Mouse (Mus musculus) heart, embryonic 16.5 days (tissue): ENCODE data around the gene Cacfd1. TPM values are rescaled to one million over a fixed set of nuclear protein-coding genes. Genes with fewer than 3 reads are reported as not detected.

ENCODE experiments used
- ATAC-seq: fragments of 200-750 bp; cut with Nextera tagmentation; replicated peaks from 2 replicates; pipeline ENCODE4 v1.8.0; 2017; ENCODE audit warnings: moderate number of reproducible peaks; ENCODE audit not compliant: insufficient read depth, low FRiP score; ENCODE audit errors: extremely low read depth
- H3K27ac ChIP-seq: fragments of 300-500 bp; sonication (generic); 2 replicates; pipeline ENCODE4 v1.5.1; 2014; ENCODE audit warnings: mild to moderate bottlenecking, low read length, control low read depth, moderate library complexity
- H3K27me3 ChIP-seq: fragments of 300-500 bp; sonication (generic); 2 replicates; pipeline ENCODE4 v1.6.1; 2014; ENCODE audit warnings: low read length, mixed read lengths; ENCODE audit not compliant: control insufficient read depth, insufficient read depth
- H3K36me3 ChIP-seq: fragments of 300-500 bp; sonication (generic); 2 replicates; pipeline ENCODE4 v1.6.1; 2014; ENCODE audit not compliant: control insufficient read depth, insufficient read depth
- H3K4me1 ChIP-seq: fragments of 300-500 bp; sonication (generic); 2 replicates; pipeline ENCODE4 v1.6.1; 2014; ENCODE audit warnings: low read length, mixed read lengths; ENCODE audit not compliant: control insufficient read depth, insufficient read depth
- H3K4me2 ChIP-seq: fragments of 300-500 bp; sonication (generic); 2 replicates; pipeline ENCODE4 v1.6.1; 2014; ENCODE audit warnings: low read depth, mild to moderate bottlenecking, control low read depth, low read length
- H3K4me3 ChIP-seq: fragments of 300-500 bp; sonication (generic); 2 replicates; pipeline ENCODE4 v1.5.1; 2014; ENCODE audit warnings: mild to moderate bottlenecking, control low read depth, low read length
- H3K9ac ChIP-seq: fragments of 300-500 bp; sonication (generic); 2 replicates; pipeline ENCODE4 v1.6.1; 2014; ENCODE audit warnings: low read length, control low read depth
- H3K9me3 ChIP-seq: fragments of 300-500 bp; sonication (generic); replicated peaks from 2 replicates; pipeline ENCODE4 v1.6.1; 2016; ENCODE audit warnings: low read length; ENCODE audit not compliant: control insufficient read depth
- WGBS: fragments of 180-500 bp; shearing (Covaris S2); extraction: QIAGEN DNeasy Blood & Tissue Kit; methylation state at CpG from one replicate; pipeline ENCODE4 v1.1.7; 2014; 5-methylcytosine and 5-hydroxymethylcytosine counted together
- polyA plus RNA-seq: library from polyadenylated mRNA; unstranded; fragments of >200 nt; fragmentation: Nextera tagmentation; extraction: Ambion mirVana; gene quantifications from 2 replicates; pipeline ENCODE4 v1.2.1, GENCODE M21; 2015

Cacfd1 gene
- polyA plus RNA-seq, 1 experiment from 2014 or later, result 41.4 TPM

DNA sequence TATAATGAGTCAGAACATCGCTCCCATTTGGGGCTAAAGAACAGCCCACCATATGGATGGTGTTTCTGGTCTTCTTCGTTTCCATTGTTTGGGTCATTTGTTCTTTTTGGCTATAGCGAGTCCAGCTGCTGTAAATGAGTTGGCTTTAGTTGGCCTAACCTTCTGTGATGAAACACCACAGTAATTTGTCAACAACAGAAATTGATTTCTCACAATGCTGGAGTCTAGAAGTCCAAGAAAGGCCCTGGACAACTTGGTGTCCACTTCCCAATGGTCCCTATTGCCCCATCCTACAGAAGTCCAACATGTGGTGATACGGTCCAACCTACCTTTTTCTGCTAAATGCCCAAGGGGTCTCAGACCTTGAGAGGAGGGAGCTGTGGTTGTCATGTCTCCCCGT lies 25.1 kb upstream of the Cacfd1 start:
- Histone ChIP-seq H3K9me3 (no peaks in the 10 kb centered on the region), H3K27me3 (0 out of 2 replicates have a peak, but pooled peaks cover 2% of the 10 kb centered on the region), H3K36me3 (no peaks in the 10 kb centered on the region), H3K4me3 (no peak overlapping the region), H3K27ac (no peak overlapping the region), H3K4me1 (no peaks in the 10 kb centered on the region), H3K9ac (no peak overlapping the region), H3K4me2 (no peak overlapping the region)
- WGBS, result 79% methylated on average over 5 of the region's 5 CpGs
- ATAC-seq, result no peak

- no peak for ATAC-seq
- H3K4me1 ChIP-seq, result no peaks in the 10 kb centered on the region
- no peaks in the 10 kb centered on the region for H3K36me3 ChIP-seq
- no peaks in the 10 kb centered on the region for H3K9me3 ChIP-seq
- H3K9ac ChIP-seq, result no peak overlapping the region
- 66% methylated on average over 3 of the region's 3 CpGs for WGBS
- no peak overlapping the region for H3K4me2 ChIP-seq
- H3K27ac ChIP-seq, result no peak overlapping the region
- no peak overlapping the region for H3K4me3 ChIP-seq
- H3K27me3 ChIP-seq, result no peaks in the 10 kb centered on the region
Measured at GRCm38 (mm10) chr2:26993936-26994335, 15.8 kb upstream of the Cacfd1 start.

- 86% methylated on average over 1 of the region's 1 CpGs for WGBS
- Histone ChIP-seq H3K9me3 (no peaks in the 10 kb centered on the region), H3K4me2 (no peak overlapping the region)
Measured at GRCm38 (mm10) chr2:26997498-26997897, 12.2 kb upstream of the Cacfd1 start.

DNA sequence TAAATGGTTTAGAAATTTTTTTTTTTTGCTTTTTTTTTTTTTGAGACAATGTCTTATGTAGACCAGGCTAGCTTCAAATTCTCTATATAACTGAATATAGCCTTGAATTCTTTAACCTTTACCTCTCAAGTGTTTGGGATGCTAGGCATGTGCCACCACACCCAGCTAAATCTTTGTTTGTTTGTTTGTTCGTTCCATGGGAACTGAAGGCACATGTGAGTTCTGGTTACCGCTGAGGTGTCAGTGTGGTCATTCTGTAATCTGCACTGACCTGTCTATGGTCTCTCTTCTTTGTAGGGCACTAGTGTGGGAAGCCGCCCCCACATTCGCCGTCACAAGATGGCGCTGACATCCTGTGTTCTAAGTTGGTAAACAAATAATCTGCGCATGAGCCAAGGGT lies 11.7 kb upstream of the Cacfd1 start:
- ATAC-seq, result no peak
- H3K9ac ChIP-seq, result no peak overlapping the region
- no peak overlapping the region for H3K27ac ChIP-seq
- no peaks in the 10 kb centered on the region for H3K27me3 ChIP-seq
- H3K4me1 ChIP-seq, result no peaks in the 10 kb centered on the region
- WGBS, result 85% methylated on average over 6 of the region's 7 CpGs
- H3K4me2 ChIP-seq, result no peak overlapping the region
- no peaks in the 10 kb centered on the region for H3K36me3 ChIP-seq
- no peaks in the 10 kb centered on the region for H3K9me3 ChIP-seq
- no peak overlapping the region for H3K4me3 ChIP-seq

More at GRCm38 (mm10) chr2:26997498-26997897, 12.2 kb upstream of the Cacfd1 start:
- Histone ChIP-seq H3K4me1 (no peaks in the 10 kb centered on the region), H3K4me3 (no peak overlapping the region), H3K36me3 (no peaks in the 10 kb centered on the region), H3K27ac (no peak overlapping the region), H3K9ac (no peak overlapping the region), H3K27me3 (no peaks in the 10 kb centered on the region)
- no peak for ATAC-seq

GRCm38 (mm10) chr2:27006255-27006654 lies 3.5 kb upstream of the Cacfd1 start:
- Histone ChIP-seq H3K9ac (no peak overlapping the region), H3K4me2 (no peak overlapping the region), H3K27ac (no peak overlapping the region), H3K4me1 (peaks cover 10% of the 10 kb centered on the region), H3K4me3 (no peak overlapping the region), H3K9me3 (no peaks in the 10 kb centered on the region), H3K27me3 (peaks cover 2% of the 10 kb centered on the region; the same call in 1 of the 2 replicates), H3K36me3 (no peaks in the 10 kb centered on the region)
- 53% methylated on average over 4 of the region's 4 CpGs for WGBS
- no peak for ATAC-seq

GRCm38 (mm10) chr2:27007701-27008100 lies 2.0 kb upstream of the Cacfd1 start:
- 60% methylated on average over 7 of the region's 7 CpGs for WGBS

GRCm38 (mm10) chr2:27017802-27018201 lies 8.1 kb downstream of the Cacfd1 start:
- no peak overlapping the region for H3K9ac ChIP-seq
- H3K4me1 ChIP-seq, result no peaks in the 10 kb centered on the region
- no peak overlapping the region for H3K27ac ChIP-seq
- peaks cover 23% of the 10 kb centered on the region for H3K36me3 ChIP-seq
- H3K4me3 ChIP-seq, result no peak overlapping the region
- no peaks in the 10 kb centered on the region for H3K27me3 ChIP-seq
- no peak overlapping the region for H3K4me2 ChIP-seq
- no peaks in the 10 kb centered on the region for H3K9me3 ChIP-seq
- ATAC-seq, result peak; percentile 50; the same call in 1 of the 2 replicates
- WGBS, result 52% methylated on average over 5 of the region's 5 CpGs

More at GRCm38 (mm10) chr2:27007701-27008100, 2.0 kb upstream of the Cacfd1 start:
- Histone ChIP-seq H3K4me2 (no peak overlapping the region), H3K36me3 (no peaks in the 10 kb centered on the region), H3K9ac (no peak overlapping the region), H3K4me3 (no peak overlapping the region), H3K4me1 (peaks cover 10% of the 10 kb centered on the region), H3K27ac (no peak overlapping the region), H3K27me3 (peaks cover 2% of the 10 kb centered on the region; the same call in 1 of the 2 replicates), H3K9me3 (no peaks in the 10 kb centered on the region)
- ATAC-seq, result no peak

DNA sequence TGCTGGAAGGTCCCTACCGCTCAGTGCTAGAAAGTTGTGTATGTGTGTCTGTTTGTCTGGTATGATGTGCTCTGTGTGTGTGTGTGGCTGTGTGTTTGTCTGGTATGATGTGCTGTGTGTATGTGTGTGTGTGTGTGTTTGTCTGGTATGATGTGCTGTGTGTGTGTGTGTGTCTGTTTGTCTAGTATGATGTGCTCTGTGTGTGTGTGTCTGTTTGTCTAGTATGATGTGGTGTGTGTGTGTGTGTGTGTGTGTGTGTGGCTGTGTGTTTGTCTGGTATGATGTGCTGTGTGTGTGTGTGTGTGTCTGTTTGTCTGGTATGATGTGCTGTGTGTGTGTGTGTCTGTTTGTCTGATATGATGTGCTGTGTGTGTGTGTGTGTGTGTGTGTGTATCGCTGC lies 9.8 kb downstream of the Cacfd1 start:
- H3K4me3 ChIP-seq, result no peak overlapping the region
- 79% methylated on average over 2 of the region's 2 CpGs for WGBS
- H3K27me3 ChIP-seq, result no peaks in the 10 kb centered on the region
- H3K9me3 ChIP-seq, result no peaks in the 10 kb centered on the region
- H3K9ac ChIP-seq, result no peak overlapping the region
- no peak overlapping the region for H3K4me2 ChIP-seq
- H3K36me3 ChIP-seq, result peaks cover 18% of the 10 kb centered on the region
- H3K4me1 ChIP-seq, result no peaks in the 10 kb centered on the region
- no peak overlapping the region for H3K27ac ChIP-seq
- ATAC-seq, result no peak

- 82% methylated on average over 1 of the region's 1 CpGs for WGBS
- Histone ChIP-seq H3K9me3 (no peaks in the 10 kb centered on the region), H3K4me2 (no peak overlapping the region), H3K4me3 (no peak overlapping the region), H3K27ac (no peak overlapping the region), H3K27me3 (no peaks in the 10 kb centered on the region), H3K36me3 (peaks cover 6% of the 10 kb centered on the region; the same call in 1 of the 2 replicates), H3K4me1 (no peaks in the 10 kb centered on the region), H3K9ac (no peak overlapping the region)
- no peak for ATAC-seq
Measured at GRCm38 (mm10) chr2:27021103-27021502, 11.4 kb downstream of the Cacfd1 start.
